Mouse (Mus musculus): ENCODE data around the gene Srrm1.

Srrm1 gene

DNA sequence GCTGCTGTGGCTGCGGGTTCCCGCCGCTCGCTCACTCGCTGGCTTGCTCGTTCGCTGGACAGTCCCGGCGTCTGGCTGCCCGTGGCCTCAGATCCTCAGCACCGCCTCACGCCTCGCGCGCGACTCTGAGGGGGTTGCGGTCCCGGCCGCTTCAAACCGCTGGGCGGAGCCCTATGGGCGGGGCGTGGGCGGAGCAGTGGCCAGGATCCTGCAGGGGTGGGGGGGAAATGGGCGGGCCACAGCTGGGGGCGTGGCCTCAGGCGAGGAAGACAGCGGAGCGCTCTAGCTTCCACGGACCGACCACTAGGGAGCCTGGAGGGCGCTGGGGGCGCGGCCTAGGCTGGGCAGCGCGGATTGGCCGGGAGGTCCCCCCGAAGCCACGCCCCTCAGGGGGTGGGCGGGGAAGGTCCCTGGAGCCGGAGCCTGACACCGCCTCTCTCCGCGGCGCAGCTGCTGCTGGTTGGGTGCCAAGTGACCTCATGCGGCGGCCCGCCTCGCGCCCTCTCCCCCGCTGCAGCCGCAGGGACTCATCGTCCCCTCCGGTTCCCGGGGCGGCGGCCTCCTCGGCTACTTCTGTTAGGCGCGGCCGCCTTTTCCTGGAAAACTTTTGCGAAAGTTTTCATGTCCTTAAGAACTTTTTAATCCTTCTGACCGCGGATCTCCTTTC lies 80.3 kb downstream of the Srrm1 start, which contains the start of gene Clic4:
Clic4 (minus strand) TSS at position 175 of the 667 bp plus-strand sequence.
- peak; percentile 94 for ATAC-seq (ENCODE audit: low TSS enrichment)

DNA sequence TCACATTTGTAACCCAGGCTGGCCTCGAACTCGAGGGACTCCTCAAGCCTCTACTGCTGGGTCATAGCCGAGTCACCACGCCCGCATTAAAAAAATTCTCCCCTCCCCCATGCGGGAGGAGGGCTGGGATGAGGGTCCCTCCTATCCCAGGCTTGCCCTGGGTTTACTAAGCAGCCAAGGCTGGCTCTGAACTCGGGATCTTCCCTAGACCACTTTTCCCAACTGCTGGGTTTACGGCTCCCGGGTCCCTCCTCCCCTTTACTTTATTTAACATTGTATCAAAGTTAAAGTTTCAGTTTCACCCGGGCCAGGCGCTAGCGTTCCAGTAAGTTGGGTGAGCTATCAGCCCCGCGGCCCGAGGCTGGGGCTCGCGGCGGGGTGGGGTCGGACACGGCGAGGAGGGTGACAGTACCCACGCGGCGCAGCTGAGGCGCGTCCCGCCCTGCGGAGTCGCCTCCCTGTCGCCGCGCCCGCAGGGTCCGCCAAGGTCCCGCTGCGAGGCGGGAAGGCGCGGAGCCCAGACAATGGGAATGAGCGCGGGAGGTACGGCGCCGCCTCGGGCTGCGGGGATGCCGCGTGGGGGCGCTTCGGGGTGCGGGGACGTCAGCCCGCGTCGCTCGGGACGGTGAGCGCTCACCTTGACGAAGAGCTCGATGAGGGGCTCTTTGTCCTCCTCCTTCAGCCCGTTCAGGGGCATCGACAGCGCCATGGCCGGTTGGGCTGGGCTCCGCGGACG lies 81.1 kb downstream of the Srrm1 start:
- peak; percentile 45 for ATAC-seq (ENCODE audit: low TSS enrichment)

DNA sequence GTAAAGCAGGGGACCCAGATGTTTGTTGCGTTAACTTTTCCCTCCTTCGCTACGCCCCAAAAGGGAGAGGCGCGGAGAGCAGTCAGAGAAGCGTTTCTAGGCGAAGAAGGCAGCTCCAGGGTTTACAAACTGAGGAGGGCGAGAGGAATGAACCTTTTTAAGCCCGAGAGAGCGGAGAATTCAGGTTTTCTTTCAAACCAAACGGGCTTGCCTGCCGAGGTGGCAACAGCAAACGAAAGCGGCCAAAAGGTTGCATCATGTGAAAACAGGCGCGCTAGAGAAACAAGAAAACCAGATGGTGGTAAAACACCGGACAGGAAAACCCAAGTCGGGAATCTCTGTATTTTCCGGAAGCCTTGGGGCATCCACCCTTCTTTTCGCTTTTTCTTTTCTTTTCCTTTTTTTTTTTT lies 81.7 kb downstream of the Srrm1 start:
- ATAC-seq (ENCODE audit: low TSS enrichment) = no peak

Measured in frontal cortex, adult (tissue).